Mouse (Mus musculus): ENCODE measurements around the gene Nmral1.
A peak's percentile ranks its signal among the peaks of the same experiment; 100 is the strongest.
"Not testable (repeated sequence)": the region's sequence is repeated elsewhere in the genome, so short reads cannot be mapped to it uniquely, and the experiment has no call there.

Nmral1 gene

DNA sequence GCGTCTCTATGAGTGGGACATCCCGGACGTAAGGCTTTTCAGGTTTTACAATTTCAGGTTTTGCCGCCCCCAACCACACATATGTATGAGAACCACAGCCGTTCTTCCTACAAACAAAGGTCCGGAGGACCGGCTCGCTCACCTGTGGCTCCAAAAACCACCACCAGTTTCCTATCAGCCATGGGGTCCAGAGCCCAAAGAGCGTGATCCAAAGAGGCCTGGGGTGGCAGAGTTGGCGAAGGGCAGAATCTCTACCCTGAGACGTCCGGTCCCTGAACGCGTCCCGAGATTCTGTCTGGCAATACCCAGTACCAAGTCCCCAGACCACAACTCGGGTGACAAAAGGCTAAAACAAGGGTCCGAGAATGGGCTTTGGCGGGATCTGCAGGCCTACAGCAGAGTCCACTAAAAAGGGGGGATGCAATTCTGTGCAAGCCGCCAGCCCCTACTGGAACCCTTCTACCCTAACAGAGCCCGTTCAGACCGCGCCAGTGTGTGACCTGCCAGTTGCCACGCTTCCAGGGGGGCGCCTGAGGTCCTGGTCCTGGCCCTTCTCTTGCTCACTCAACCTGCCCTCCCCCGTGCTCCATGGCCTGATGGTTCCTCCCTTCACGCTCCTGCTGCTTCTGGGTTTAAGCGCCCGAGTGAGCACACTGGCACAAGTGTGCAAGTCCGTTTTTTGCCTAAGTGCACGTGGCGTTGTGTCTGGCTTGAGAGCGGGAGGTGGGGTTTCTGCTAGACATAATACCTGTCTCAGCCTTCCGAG lies at the start of gene Nmral1:
Nmral1 (minus strand) TSS at position 604 of the 766 bp plus-strand sequence.
- peak; percentile 71 to 85 for DNase-seq

DNA sequence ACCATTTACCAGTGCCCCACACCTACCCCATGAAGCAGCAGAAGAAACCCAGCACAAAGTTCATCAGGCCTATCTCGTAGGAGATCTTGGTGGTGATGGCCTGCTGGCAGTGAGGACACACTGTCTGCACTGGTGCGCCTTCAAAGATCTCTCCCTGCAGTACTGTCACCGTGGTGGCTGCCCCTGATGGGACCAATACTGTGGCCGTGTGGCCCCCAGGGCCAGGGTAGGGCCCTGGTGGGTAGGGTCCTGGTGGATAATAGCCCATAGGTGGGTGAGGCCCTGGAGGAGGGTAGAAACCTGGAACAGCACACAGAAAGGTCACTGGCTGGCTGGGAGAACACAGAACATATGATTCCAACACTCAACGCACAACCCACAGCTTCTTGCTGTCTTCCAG lies 49.6 kb upstream of the Nmral1 start:
- DNase-seq = no peak

DNA sequence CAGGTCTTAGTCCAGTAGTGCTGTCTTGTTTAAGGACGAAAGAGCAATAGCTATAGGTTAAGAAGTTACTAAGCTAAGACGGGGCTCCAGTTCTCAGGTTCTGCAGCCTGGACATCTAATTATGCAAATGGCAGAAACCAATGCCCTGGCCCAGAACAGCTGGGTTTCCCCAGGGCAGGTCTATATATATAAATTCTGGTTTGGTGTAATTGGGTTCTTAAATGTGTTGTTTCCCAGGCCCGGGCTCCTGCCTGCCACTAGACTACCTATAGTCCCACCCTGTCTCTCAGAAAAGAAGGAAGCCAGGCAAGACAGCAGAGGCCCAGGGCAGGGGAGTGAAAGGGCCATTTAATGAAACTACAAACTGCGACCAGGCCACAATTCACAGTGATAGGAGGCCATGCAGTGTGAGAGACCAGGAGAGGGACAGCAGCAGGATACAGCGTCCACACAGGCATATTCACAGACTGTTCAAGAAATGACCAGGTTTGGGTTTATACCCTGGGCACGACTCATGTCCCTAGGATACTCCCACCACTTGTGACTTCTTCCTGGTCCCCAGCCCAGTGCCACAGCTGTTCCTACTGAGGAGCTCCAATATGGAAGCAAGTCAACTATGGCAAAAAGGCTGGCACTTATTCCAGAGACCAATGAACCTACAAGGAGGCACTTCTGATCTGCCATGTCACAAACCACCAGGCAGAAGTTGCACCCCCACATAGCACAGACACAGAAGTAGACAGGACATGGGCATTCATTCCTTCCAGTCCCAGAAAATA lies 48.0 kb upstream of the Nmral1 start:
- DNase-seq = no peak

DNA sequence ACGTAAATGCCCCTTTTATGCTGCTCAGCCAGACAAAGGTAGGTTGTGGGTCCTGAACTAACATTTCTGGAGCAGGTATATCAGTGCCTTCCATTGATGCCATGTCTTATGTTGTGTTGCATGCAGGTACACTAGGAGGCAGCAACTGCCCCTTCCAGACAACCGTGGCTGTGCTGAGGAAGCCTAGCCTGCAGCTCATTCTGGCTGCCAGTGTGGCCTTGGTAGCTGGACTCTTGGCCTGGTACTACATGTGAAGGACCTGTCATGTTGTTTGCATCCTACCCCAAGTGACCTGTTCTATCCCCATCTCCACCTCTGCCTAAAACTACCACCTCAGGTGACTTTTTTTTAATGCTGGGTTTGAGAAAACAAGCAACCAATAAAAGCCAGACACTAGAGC lies 46.7 kb upstream of the Nmral1 start:
- no peak for DNase-seq

DNA sequence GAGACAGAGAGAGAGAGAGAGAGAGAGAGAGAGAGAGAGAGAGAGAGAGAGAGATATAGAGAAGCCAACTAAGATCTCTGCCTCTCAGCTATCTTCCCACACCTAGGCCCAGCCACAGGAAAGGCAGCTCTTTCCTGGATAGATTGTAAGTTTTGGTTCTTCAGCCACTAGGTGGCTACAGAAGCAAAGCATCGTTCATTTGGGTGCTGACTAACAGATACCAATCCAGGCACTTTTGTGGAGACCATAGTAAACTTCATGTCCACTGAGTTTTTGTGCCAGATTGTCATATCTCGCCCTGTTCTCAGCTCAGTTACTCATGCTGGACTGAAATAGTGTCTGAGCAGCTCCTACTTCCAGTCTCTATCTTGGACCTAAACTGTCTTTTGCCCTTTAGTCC lies 44.1 kb upstream of the Nmral1 start:
- peak in 1 of 2 experiments; percentile 31 for DNase-seq

DNA sequence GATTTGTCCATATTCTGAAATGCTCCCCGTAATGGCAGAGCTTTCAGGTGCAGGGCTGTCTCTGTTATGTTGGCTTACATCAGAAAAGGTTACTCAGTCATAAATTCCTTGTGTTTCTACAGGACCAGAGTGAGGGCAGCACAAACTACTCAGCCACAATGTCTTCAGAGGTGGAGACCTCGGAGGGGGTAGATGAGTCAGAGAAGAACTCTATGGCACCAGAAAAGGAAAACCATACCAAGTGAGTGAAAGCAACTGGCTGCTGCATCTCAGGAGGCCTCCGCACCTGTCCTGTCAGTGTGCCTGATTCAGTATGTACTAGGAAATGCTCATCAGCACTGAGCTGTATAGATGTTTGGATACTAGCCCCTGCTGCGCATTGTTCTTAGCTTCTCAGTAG lies 43.3 kb upstream of the Nmral1 start:
- DNase-seq = no peak

DNA sequence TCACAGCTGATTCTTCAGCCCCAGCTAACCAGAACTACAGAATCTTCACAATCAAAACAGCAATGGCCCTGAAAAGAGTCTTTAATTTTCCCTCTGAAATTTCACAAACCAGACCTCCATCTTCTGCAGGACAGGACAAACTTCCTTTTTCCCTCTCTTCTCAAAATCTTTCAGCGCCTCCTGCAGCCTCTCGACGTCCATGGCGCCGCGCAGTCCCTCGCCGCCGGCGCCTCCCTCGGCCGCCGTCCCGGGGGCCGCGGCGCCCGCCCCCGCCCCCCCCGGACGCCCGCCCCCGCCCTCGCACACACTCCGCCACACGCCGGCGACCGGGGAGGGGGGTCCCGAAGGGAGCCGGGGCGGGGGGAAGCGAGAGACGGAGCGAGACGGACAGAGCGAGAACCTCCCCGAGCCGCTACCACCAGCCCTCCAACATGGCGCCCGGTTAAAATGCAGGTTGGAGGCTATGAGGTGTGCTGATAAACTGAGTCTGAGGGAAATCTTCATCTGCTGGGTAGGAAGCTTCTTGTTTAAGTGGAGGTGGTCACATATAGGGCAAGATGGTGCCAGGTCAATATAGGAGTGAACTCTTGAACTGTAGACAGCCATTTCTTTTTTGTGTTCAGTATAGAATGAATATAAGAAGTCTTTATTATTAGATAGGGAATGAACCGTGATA lies 37.6 kb upstream of the Nmral1 start:
- DNase-seq = not testable (repeated sequence)

DNA sequence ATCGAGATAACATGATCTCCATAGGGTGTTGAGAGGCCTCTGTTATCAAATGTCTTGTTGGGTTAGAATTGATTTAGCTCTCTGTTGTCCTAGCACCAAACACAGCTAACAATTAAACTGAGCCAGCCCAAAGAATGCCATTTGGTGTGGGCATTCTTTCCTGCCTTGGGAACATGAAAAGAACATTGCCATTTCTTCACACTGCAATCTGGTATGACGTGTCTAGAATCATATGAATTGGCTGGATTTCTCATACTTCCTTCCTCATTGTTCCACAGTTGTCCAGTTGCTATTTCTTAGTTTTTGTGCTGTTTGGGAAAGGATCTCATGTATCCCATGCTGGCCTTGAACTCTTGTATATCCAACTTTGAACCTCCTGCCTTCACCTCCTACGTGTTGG lies 34.9 kb upstream of the Nmral1 start:
- no peak for DNase-seq

DNA sequence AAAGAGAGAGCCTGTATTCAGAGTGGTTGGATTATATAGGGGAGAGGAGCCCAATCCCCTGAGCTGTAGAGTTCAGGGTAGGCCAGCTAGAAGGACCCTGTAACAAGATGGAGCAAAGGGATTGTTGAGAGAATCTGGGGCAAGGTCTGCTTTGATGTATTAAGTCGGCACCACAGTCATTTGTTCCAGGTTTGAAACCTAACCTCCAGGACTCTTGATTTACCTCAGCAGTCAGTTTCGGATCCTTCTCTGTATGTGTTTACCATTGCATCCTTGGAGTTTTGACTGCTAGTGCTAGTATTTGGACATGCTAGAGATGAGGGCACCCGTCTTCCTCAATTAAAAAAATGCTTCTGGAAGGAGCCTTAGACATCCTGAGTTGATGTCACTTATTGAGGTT lies 33.0 kb upstream of the Nmral1 start:
- DNase-seq = no peak

DNA sequence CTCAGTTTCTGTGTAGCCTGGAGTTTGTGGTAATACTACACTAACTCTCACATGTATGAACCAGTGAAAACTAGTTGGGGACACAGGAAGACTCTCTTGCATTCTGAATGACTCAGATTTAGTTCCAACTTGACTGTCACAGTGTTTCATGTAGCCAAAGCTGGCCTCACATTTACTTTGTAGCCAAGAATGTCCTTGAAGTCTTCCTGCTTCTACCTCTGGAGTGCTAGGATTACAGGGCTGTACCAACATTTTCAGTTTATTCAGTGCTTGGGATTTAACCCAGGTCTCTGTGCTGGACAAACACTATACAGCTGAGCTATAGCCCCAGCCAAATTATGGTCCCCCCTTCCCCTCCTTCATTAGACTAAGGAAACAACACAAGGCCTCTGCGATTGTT lies 23.0 kb upstream of the Nmral1 start:
- no peak for DNase-seq

DNA sequence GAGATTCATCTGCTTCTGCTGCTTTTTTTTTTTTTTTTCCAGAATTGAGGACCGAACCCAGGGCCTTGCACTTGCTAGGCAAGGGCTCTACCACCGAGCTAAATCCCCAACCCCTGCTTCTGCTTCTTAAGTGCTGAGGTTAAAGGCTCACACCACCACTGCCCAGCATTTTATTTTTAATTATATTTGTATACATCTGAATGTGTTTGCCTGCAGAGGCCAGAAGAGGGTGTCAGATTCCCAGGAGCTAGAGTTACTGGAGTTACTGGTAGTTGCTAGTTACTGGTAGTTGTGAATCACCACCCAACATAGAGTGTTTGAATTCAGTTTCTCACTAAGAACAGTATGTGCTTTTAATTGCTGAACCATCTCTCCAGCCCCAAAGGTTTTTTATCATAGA lies 20.8 kb upstream of the Nmral1 start:
- DNase-seq = no peak

DNA sequence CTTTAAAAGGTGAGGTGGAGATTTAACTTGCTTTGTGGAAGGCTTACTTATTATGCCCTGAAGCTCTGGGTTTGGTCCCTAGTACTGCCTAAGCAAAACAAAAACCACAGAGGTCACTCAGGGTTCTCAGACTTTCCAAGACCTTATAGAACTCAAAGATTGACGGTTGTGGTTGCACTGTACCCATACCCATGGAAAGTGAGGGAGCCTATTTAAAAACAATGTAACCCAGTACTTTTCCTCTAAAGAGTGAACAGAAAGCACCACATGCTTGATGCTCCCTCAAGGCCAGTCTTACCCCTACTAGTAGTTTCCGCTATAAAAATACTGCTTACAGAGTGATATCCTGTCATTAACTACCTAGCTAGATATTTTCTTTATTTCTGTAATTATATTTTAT lies 17.1 kb upstream of the Nmral1 start:
- no peak for DNase-seq

DNA sequence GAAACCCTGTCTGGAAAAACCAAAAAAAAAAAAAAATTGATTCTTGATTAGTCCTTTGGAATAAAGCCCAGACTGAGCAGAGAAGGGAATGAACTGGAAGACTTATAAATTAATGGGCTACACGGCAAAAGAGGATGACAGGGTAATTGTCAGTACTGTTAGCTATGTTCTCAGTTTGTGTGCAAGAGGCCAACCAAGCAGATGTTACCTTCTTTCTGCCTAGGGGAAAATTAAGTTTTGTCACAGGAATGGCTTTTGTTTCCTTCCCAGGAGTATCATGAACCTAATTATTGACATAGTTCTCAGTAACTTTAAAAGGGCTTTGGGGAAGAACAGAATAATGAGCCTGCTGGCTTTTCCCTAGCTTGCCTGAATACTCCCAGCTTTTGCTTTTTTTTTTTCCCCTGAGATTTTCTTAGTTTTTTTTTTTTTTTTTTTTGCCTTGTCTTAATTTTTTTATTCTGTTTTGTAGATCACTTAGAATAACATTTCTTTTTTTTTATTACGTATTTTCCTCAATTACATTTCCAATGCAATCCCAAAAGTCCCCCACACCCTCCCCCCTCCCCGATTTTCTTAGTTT lies 11.7 kb upstream of the Nmral1 start:
- no peak for DNase-seq

DNA sequence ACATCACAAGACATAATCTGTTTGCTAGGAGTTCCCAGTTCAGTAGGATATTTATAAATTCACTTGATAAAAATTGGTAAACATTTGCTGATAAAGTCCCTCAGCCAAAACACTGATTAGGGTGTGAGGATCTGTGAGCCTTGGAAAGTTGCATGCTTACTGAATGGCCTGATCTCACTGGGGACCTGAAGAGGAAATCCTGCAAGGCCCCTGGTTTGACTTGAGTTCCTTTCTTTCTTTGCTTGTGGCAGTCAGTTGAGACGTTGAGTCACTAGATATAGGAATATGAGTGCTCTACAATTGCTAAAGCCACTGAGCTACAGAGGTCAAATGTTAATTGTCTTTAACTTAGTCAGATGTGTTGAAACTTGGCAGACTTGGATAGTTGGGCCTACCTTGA lies 8.8 kb upstream of the Nmral1 start:
- no peak for DNase-seq

DNA sequence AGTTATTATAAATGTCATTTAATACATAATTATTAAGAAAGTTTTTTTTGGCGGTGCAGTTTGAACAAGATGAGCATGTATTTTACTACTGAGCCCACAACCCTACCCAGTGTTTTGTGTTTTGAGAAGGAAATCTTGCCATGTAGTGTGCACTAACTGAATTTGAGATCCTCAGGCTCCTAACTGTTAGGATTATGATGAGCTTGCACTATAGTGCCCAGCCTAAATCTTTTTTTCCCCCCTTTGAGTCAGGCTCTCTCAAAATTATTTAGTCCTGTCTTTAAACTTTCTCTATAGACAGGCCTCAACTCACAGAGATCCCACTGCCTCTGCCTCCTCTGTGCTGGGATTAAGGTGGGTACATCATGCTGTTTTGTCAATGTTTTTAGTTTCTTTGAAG lies 8.4 kb upstream of the Nmral1 start:
- no peak for DNase-seq

DNA sequence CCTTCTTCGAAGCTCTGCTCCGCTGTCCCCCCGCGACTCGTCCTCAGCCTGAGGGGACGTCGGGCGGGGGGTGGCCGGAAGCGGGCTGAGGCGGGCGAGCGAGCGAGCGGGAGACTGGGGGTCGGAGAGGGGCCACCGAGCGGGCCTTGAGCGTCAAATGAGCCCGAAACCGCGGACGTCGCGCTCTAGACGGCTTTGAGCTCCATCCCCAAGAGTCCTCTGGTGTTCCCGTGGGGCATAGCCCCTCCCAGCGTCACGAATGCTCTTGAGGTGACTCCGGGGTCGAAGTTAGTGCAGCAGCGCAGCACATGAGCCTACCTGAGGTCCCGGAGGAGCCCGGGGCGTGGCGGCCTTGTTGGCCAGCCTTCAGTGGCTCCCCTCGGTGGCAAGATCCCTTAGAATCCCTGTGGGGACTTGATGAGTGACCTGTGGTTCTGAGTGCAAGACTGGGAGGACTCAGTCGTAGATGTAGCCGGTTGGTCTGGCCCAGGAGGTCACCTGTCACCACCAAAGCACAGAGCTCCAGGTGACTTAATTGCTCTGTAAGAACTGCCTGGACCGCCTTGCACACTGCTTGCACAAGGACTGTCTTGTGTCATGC lies 7.5 kb upstream of the Nmral1 start:
- DNase-seq = peak; percentile 60 to 83

DNA sequence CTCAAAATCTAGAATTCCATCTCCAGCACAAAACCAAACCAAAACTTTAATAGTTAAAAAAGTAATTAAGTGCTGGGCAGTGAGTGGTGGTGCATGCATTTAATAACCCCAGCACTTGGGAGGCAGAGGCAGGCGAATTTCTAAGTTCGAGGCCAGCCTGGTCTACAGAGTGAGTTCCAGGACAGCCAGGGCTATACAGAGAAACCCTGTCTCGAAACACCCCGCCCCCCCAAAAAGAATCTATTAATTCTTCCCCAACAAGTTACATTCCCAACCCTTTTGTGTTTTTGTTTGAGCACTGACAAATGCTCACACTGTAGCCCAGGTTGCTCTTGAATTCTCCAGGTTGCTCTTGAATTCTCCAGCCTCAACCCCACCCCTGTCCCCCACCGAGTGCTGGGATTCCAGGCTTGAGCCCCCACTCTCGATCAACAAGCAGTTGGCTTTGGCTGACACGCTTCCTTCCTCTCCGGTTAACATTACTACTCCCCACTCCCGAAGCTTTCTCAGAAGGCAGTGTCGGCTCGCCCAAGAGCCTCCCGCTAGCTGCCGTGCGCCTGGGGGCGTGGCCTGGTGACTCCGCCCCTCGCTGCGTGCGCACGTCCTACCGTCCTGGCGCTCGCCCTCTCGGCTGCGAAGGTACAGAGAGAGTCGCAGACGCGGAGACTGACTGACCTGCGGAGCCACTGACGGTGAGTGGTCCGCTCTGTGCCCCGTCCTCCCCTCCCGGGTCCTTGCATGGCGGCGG lies 6.8 kb upstream of the Nmral1 start, which contains the start of gene Hmox2:
Hmox2 (plus strand) TSS at position 582 of the 748 bp plus-strand sequence.
- DNase-seq = peak; percentile 94 to 96

DNA sequence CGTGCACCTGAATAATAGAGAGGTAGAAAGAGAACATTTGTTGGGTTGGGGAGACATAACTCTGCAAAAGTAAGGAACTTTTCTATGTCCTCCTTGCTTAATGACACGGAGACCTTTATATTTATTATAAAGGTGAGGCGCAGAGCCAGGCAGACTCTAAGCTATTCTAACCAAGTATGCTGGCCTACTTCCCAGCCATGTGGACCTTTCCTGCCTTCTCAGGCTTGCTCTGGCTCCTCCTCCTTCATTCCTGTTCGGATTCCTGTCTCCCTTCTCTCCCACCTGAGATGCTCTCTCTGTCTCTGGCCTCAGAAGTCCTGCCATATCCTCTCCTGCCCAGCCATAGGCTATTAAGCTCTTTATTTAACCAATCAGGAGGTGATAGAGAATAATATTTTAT lies 6.1 kb upstream of the Nmral1 start:
- peak in 1 of 2 experiments; percentile 50 for DNase-seq

DNA sequence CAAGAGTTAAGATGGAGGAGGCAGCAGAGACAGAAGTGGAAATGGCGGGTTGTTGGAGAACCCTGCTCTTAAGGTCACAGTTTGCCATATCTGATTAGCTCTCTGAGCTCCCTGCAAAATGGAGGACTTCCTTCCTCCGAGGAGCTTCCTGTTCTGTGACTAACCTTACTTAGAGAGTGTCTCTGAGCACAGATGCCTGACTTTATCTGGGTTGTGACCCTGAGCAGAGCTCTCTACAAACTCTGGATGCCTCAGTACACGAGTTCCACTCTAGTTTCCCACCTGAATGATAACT lies 3.7 kb upstream of the Nmral1 start:
- DNase-seq = no peak

DNA sequence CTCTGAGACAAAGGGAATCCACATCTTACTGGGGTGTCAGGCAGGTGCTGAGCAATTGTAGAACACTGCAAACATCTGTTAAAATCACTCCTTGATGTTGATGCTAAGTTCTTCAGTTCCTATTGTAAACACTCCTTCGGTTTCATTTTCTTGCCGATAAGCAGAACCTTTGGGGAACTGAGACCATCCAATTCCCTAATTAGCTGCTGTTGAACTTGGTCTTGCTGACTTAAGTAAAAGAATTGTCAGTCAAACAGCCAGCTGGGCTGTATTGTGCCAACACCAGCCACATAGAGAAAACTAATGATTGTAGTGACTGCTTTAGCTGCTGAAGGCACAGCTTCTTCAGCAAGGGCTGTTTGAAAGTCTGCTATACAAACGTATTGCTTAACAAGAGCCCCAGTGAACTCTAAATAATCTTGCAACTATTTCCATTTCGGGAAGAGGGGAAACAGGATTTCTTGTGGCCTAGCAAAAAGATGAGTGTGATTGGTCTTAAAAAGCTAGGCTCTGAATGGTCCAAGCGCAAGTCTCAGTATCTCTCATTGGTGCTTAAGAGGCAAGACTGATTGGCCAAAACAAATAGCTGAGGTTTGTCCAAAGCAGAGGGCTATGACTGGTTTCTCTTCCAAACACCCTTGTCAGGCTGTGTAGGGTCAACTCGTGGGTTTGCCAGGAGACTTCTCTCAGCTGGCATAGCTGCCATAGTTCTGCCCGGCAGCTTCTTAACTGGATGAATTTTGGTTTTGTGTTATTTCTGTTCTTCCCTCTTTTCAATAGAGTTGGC lies 3.2 kb upstream of the Nmral1 start:
- DNase-seq = no peak

DNA sequence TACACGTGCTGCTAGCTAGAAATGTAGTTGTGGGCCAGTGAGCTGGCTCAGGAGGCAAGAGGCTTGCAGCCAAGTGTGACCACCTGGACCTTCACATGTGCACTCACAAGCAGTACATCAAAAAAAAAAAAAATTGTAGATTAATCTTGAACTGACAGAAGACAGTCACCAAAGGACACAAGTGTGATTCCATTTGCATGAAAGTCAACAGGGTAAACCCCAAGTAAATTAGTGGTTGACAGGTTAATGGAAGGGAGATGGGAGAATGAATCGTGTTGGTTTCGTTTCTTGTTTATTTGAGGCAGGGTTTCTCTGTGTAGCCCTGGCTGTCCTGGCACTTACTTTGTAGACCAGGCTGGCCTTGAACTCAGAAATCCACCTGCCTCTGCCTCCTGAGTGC lies 1.3 kb downstream of the Nmral1 start:
- no peak for DNase-seq
